Mouse (Mus musculus): ENCODE measurements around the gene Ephb3. TPM values are rescaled to one million over a fixed set of nuclear protein-coding genes. Genes with fewer than 3 reads are reported as not detected.
"Not testable (repeated sequence)": the region's sequence is repeated elsewhere in the genome, so short reads cannot be mapped to it uniquely, and the experiment has no call there.

Ephb3 gene
- polyA plus RNA-seq (2015; fragmentation: Nextera tagmentation; extraction: Ambion mirVana), result 0.18 and 0.34 TPM in 2 replicates

- no peak within 1 kb of the TSS for H3K27ac ChIP-seq (ENCODE audit: low read depth)
- H3K4me2 ChIP-seq (ENCODE audit: low read depth, low read length), result peak within 1 kb of the TSS; percentile 71
- H3K27me3 ChIP-seq (ENCODE audit: insufficient read depth, low read length), result peaks cover 51% of the 10 kb centered on the region
These were observed at the start of gene Ephb3 for GRCm38 (mm10) chr16:21204367-21205092. Gene Ephb3, plus strand, starts transcription at chr16:21204755.

DNA sequence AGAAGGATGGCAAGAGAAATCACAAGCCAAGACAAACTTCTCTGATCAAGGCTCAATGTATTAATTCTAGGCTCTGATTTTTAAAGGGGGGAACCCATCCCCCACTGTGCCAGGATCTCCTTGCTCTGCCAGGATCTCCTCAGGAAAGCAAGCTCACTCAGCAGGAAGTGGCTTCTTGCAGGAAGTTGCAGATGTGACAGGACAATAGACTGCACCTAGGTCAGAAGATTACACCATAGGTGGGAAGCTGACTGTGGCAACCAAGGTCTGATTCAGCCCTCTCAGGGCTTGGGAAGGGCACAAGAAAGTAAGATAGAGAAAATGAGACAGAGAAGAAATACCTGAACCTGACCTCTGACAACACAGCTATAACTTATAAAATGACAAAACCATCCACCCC, 48.3 kb upstream of the Ephb3 start:
- H3K9ac ChIP-seq (replicated peaks); H3K4me1 ChIP-seq (ENCODE audit: insufficient read depth); H3K4me3 ChIP-seq (ENCODE audit: low read depth, low read length); H3K4me2 ChIP-seq (ENCODE audit: low read depth, low read length); ATAC-seq; H3K27me3 ChIP-seq (ENCODE audit: insufficient read depth, low read length); DNase-seq; H3K27ac ChIP-seq (ENCODE audit: low read depth); H3K36me3 ChIP-seq (replicated peaks; ENCODE audit: insufficient read depth, low read length); H3K9me3 ChIP-seq (ENCODE audit: low read length): not testable (repeated sequence)

More at GRCm38 (mm10) chr16:21204367-21205092, at the start of gene Ephb3:
- Histone ChIP-seq H3K4me3 (ENCODE audit: low read depth, low read length) (peak within 1 kb of the TSS; percentile 47), H3K36me3 (replicated peaks; ENCODE audit: insufficient read depth, low read length) (no peaks in the 10 kb centered on the region), H3K9ac (replicated peaks) (peak within 1 kb of the TSS; percentile 34), H3K9me3 (ENCODE audit: low read length) (no peaks in the 10 kb centered on the region), H3K4me1 (ENCODE audit: insufficient read depth) (peaks cover 12% of the 10 kb centered on the region; the same call in 1 of the 2 replicates)
- 2% methylated on average over 51 of the region's 51 CpGs for WGBS (ENCODE audit: insufficient replicate concordance)
- no peak for TF ChIP-seq EP300 (IDR thresholded peaks at IDR 0.05; ENCODE audit: low read depth)
- peak; percentile 79 for TF ChIP-seq CTCF (IDR thresholded peaks at IDR 0.05; ENCODE audit: low read depth)
- DNase-seq (peak; percentile 94), ATAC-seq (peak; percentile 96)

- not testable (repeated sequence) for H3K9ac ChIP-seq (replicated peaks); H3K4me3 ChIP-seq (ENCODE audit: low read depth, low read length); DNase-seq; H3K4me1 ChIP-seq (ENCODE audit: insufficient read depth); H3K36me3 ChIP-seq (replicated peaks; ENCODE audit: insufficient read depth, low read length); H3K27me3 ChIP-seq (ENCODE audit: insufficient read depth, low read length); H3K4me2 ChIP-seq (ENCODE audit: low read depth, low read length); H3K27ac ChIP-seq (ENCODE audit: low read depth); H3K9me3 ChIP-seq (ENCODE audit: low read length); ATAC-seq
- 72% methylated on average over 1 of the region's 1 CpGs for WGBS (ENCODE audit: insufficient replicate concordance)
These were observed 45.3 kb upstream of the Ephb3 start for GRCm38 (mm10) chr16:21159226-21159625.

DNA sequence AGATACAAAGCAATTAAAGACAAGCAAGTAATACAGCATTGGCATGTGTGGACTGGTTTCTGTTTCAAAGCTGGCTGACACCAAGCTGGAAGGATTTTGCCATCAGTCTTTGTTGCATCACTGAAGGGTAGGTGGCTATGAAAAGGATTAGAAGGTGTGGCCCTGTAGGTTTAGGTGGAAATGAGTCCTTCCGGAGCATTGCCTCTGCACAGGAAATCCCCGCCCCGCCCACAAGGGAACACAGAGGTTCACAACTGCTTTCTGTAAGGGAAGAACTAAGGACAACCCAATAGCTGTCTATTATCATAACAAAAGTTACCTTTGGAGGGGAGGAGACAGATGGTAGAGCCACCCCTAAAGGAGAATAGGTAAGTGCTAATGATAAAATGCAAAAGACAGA, 41.1 kb upstream of the Ephb3 start:
- H3K4me3 ChIP-seq (ENCODE audit: low read depth, low read length); H3K27ac ChIP-seq (ENCODE audit: low read depth); H3K4me2 ChIP-seq (ENCODE audit: low read depth, low read length); H3K4me1 ChIP-seq (ENCODE audit: insufficient read depth); H3K36me3 ChIP-seq (replicated peaks; ENCODE audit: insufficient read depth, low read length); ATAC-seq; H3K9ac ChIP-seq (replicated peaks); H3K9me3 ChIP-seq (ENCODE audit: low read length); H3K27me3 ChIP-seq (ENCODE audit: insufficient read depth, low read length): not testable (repeated sequence)
- peak; percentile 15 for DNase-seq
- 55% methylated on average over 3 of the region's 3 CpGs for WGBS (ENCODE audit: insufficient replicate concordance)

- WGBS (ENCODE audit: insufficient replicate concordance), result 19% methylated on average over 17 of the region's 19 CpGs
- H3K4me3 ChIP-seq (ENCODE audit: low read depth, low read length); DNase-seq; H3K9ac ChIP-seq (replicated peaks); H3K27ac ChIP-seq (ENCODE audit: low read depth); H3K36me3 ChIP-seq (replicated peaks; ENCODE audit: insufficient read depth, low read length); H3K9me3 ChIP-seq (ENCODE audit: low read length); H3K4me2 ChIP-seq (ENCODE audit: low read depth, low read length); ATAC-seq; H3K27me3 ChIP-seq (ENCODE audit: insufficient read depth, low read length); H3K4me1 ChIP-seq (ENCODE audit: insufficient read depth): not testable (repeated sequence)
These were observed 39.0 kb upstream of the Ephb3 start for GRCm38 (mm10) chr16:21165343-21166220.

DNA sequence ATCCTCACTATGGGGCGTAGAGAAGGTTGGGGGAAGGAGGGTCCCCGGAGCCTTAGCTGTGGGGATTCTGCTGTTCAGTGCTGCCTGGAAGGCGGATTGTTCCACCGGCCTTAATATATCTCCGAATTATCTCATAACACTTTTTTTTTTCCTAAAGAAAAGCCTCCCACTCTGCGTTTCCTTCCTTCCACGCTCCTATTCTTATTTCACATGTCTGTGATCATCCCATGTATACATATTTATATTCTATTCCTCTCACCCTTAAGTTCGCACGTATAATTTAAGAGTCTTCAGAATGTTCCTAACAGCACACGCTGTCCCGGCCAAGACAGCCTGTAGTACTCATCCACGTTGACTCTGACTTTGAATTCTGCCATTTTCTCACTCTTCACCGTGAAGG, 35.8 kb upstream of the Ephb3 start:
- Histone ChIP-seq H3K27ac (ENCODE audit: low read depth) (no peak overlapping the region), H3K36me3 (replicated peaks; ENCODE audit: insufficient read depth, low read length) (no peaks in the 10 kb centered on the region), H3K4me2 (ENCODE audit: low read depth, low read length) (no peak overlapping the region), H3K4me1 (ENCODE audit: insufficient read depth) (no peaks in the 10 kb centered on the region), H3K4me3 (ENCODE audit: low read depth, low read length) (no peak overlapping the region), H3K9me3 (ENCODE audit: low read length) (no peaks in the 10 kb centered on the region), H3K9ac (replicated peaks) (no peak overlapping the region), H3K27me3 (ENCODE audit: insufficient read depth, low read length) (no peaks in the 10 kb centered on the region)
- no peak for DNase-seq
- no peak for TF ChIP-seq CTCF (IDR thresholded peaks at IDR 0.05; ENCODE audit: low read depth)
- no peak for TF ChIP-seq EP300 (IDR thresholded peaks at IDR 0.05; ENCODE audit: low read depth)
- no peak for ATAC-seq
- WGBS (ENCODE audit: insufficient replicate concordance), result 78% methylated on average over 13 of the region's 13 CpGs

Data from liver, postnatal 0 days (tissue).